Mouse (Mus musculus) stomach, embryonic 15.5 days (tissue): ENCODE results near the gene Tmem115. TPM values are rescaled to one million over a fixed set of nuclear protein-coding genes. Genes with fewer than 3 reads are reported as not detected.
A peak's percentile ranks its signal among the peaks of the same experiment; 100 is the strongest.

Experiments
- ATAC-seq: fragments of 200-750 bp; cut with Nextera tagmentation; 2 replicates; pipeline ENCODE4 v1.8.0; 2017; ENCODE audit warnings: low read depth, moderate number of reproducible peaks, moderate TSS enrichment; ENCODE audit not compliant: insufficient read depth, low FRiP score
- H3K27ac ChIP-seq: fragments of 300-500 bp; sonication (generic); 2 replicates; pipeline ENCODE4 v1.5.1; 2015; ENCODE audit warnings: mild to moderate bottlenecking, inconsistent platforms
- H3K27me3 ChIP-seq: fragments of 300-500 bp; sonication (generic); replicated peaks from 2 replicates; pipeline ENCODE4 v1.6.1; 2015; ENCODE audit warnings: inconsistent platforms
- H3K36me3 ChIP-seq: fragments of 300-500 bp; sonication (generic); 2 replicates; pipeline ENCODE4 v1.6.1; 2015; ENCODE audit warnings: inconsistent platforms
- H3K4me1 ChIP-seq: fragments of 300-500 bp; sonication (generic); 2 replicates; pipeline ENCODE4 v1.6.1; 2015; ENCODE audit warnings: inconsistent platforms
- H3K4me2 ChIP-seq: fragments of 300-500 bp; sonication (generic); 2 replicates; pipeline ENCODE4 v1.6.1; 2015; ENCODE audit warnings: mild to moderate bottlenecking, inconsistent platforms
- H3K4me3 ChIP-seq: fragments of 300-500 bp; sonication (generic); replicated peaks from 2 replicates; pipeline ENCODE4 v1.5.1; 2015; ENCODE audit warnings: inconsistent platforms
- H3K9ac ChIP-seq: fragments of 300-500 bp; sonication (generic); 2 replicates; pipeline ENCODE4 v1.6.1; 2015; ENCODE audit warnings: inconsistent platforms
- H3K9me3 ChIP-seq: fragments of 300-500 bp; sonication (generic); 2 replicates; pipeline ENCODE4 v1.6.1; 2016; ENCODE audit warnings: inconsistent platforms
- WGBS: fragments of 180-500 bp; shearing (Covaris S2); methylation state at CpG from one replicate; pipeline ENCODE4 v1.1.7; 2015; 5-methylcytosine and 5-hydroxymethylcytosine counted together
- polyA plus RNA-seq: library from polyadenylated mRNA; unstranded; fragments of >200 nt; fragmentation: Nextera tagmentation; extraction: Ambion mirVana; gene quantifications from 2 replicates; pipeline ENCODE4 v1.2.1, GENCODE M21; 2015

The Tmem115 gene
- polyA plus RNA-seq, result 43.2 and 45.7 TPM in 2 replicates

DNA sequence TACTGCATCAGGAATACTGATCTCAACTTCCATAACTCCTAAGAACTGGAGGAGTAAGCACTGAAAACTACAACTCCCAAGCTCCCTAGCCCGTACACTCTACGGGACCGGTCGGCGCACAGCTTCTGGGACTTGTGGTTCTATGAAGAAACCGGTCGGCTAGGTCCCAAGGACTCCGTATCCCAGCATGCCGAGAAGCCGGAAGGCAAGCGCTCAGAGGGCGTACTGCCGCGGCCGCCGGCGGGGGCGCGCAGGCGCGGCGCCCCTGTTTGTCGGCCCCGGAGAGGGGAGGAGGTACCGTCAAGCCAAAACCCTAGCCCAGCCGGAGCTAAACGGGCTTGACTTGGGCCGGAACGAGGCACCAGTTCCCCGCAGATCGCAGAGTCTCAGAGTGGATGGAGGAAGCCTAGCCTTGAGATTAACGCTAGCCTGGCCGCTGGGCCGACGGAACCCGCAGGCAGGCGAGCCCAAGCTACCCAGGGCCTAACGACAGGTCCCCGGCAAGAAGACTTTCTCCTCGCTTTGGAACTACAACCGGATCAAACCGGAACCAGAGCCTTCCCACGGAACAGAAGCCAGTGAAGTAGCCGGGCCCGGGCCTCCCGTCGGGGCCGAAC is at the start of gene Tmem115:
TSS of gene Tmem115 (plus strand) at position 155 of the 617 bp plus-strand sequence.
- ATAC-seq, result peak; percentile 99
- H3K27ac ChIP-seq, result peak within 1 kb of the TSS; percentile 80
- H3K9me3 ChIP-seq, result no peaks in the 10 kb centered on the region
- H3K4me1 ChIP-seq, result peaks cover 21% of the 10 kb centered on the region
- peak within 1 kb of the TSS; percentile 54 for H3K9ac ChIP-seq
- peak within 1 kb of the TSS; percentile 78 for H3K4me2 ChIP-seq
- peaks cover 15% of the 10 kb centered on the region for H3K36me3 ChIP-seq
- WGBS, result under 1% methylated on average over 48 of the region's 48 CpGs
- no peaks in the 10 kb centered on the region for H3K27me3 ChIP-seq
- H3K4me3 ChIP-seq, result peak within 1 kb of the TSS; percentile 83

DNA sequence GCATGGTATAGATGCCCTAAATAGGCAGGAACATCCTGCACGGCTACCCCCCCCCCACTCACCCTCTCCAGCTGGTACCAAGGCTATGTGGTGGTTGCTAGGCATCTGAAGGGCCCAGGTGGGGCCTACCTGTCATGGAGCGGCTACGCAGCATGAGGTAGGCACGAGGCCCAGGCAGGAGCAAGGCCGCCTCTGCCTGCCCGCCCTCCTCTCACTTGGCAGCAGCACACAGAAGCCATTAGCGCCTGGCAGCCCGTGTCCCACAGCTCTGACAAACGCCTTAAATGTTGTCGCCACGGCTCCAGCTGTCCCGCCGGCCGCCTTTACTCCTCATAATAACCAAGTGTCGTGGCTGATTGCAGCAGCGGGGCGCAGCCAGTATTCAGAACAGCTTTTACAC is 49.4 kb upstream of the Tmem115 start:
- Histone ChIP-seq H3K27ac (no peak overlapping the region), H3K9ac (no peak overlapping the region), H3K4me2 (no peak overlapping the region), H3K9me3 (no peaks in the 10 kb centered on the region), H3K36me3 (no peaks in the 10 kb centered on the region), H3K4me1 (peaks cover 6% of the 10 kb centered on the region; the same call in 1 of the 2 replicates), H3K4me3 (no peak overlapping the region), H3K27me3 (0 out of 2 replicates have a peak, but pooled peaks cover 7% of the 10 kb centered on the region)
- ATAC-seq, result no peak
- 70% methylated on average over 17 of the region's 17 CpGs for WGBS

DNA sequence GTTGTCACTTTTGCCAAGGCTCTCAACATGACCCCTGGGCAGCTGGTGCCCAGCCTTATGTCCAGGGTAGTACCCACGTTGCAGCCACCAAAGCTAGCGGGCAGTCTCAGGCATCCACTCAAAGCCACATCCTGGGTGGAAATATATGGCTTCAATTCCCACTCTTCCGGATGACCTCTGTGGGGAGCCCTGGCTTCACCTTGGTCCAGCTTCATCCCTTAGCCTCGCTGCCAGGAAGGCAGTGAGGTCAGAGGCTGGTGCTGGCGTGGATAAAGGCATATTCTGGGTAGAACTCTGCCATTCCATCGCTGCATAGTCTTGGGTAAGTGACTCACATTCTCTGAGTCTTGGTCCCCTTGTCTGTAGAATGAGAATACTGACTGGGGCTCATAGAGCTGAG is 49.0 kb upstream of the Tmem115 start:
- 84% methylated on average over 6 of the region's 6 CpGs for WGBS
- ATAC-seq, result no peak

DNA sequence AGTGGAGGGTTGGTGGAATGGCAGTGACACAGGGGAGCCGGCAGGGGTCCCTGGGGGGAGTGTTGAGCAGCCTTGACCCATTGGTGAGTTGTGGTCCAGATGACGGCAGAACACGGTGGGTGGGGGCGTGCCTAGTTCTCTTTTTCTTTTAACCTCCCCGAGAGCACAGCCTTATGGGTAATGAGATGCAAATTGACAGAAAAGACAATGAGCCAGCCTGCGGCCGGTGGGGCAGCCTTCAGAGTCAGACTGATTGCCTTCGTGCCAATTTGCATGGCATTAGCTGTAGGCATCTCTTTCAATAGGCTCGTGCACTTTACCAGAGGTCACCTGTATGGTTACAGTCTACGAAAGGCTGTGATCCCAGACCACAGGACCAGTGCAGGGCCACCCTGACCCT is 47.7 kb upstream of the Tmem115 start:
- Histone ChIP-seq H3K4me2 (no peak overlapping the region), H3K4me1 (no peaks in the 10 kb centered on the region), H3K27me3 (no peaks in the 10 kb centered on the region), H3K27ac (no peak overlapping the region), H3K36me3 (no peaks in the 10 kb centered on the region), H3K9ac (no peak overlapping the region), H3K9me3 (no peaks in the 10 kb centered on the region), H3K4me3 (no peak overlapping the region)
- no peak for ATAC-seq
- WGBS, result 70% methylated on average over 10 of the region's 10 CpGs

More for the DNA sequence above, 49.0 kb upstream of the Tmem115 start:
- Histone ChIP-seq H3K4me2 (no peak overlapping the region), H3K9me3 (no peaks in the 10 kb centered on the region), H3K4me1 (peaks cover 1% of the 10 kb centered on the region; the same call in 1 of the 2 replicates), H3K27me3 (0 out of 2 replicates have a peak, but pooled peaks cover 7% of the 10 kb centered on the region), H3K27ac (no peak overlapping the region), H3K9ac (no peak overlapping the region), H3K4me3 (no peak overlapping the region), H3K36me3 (no peaks in the 10 kb centered on the region)

DNA sequence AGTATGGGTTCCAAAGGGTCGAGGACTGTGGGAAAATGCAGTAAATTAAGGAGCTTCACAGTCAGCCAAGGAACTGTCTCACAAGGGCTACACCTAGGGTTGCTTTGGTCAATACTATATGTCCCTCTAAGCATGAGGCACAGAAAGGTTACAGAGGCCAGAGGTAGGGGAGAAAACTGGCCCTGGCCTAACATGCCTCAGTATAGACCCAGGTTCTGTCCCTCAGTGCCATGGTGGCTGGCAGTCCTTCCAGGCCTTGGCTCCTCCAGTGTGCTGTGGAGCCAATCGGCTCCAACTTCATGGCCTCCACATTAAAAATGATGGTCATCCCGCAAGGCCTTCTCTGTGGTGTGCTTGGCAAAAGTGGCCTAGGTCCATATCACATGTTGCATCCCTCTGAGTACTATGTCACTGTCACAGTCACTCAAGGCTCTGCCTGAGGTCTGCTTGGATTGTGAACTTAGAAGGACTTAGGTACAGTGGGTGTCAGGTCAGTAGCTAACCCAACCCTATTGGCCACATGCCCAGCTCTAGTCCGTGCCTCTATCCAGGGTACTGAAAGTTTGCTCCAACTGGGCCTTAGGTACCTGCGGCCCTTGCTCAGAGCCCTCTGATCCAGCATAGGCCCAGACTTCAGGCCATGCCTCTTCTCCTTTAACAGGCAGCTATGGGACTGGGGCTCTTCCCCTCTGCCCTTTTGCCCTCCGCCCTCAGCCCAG is 47.1 kb upstream of the Tmem115 start:
- H3K36me3 ChIP-seq, result no peaks in the 10 kb centered on the region
- no peak overlapping the region for H3K4me2 ChIP-seq
- H3K9ac ChIP-seq, result no peak overlapping the region
- H3K27ac ChIP-seq, result no peak overlapping the region
- no peaks in the 10 kb centered on the region for H3K9me3 ChIP-seq
- ATAC-seq, result no peak
- 63% methylated on average over 6 of the region's 6 CpGs for WGBS
- no peaks in the 10 kb centered on the region for H3K27me3 ChIP-seq
- no peak overlapping the region for H3K4me3 ChIP-seq
- no peaks in the 10 kb centered on the region for H3K4me1 ChIP-seq

DNA sequence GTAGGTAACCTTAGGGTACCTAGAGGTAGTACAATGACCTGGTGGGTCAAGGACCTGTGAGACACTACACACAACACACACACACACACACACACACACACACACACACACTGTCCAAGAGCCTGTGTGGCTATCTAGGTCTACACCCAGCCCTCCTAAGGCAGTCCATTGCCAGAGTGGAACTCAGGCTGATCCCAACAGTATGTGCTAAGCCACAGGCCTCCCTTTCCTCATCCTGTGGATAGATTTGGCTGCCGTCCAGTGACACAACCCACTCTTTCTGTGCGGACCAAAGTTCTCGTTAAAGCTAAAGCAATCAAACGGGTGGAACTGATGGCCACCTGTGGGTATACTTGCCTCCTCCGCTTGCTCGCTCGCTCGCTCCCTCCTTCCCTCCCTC is 43.6 kb upstream of the Tmem115 start:
- Histone ChIP-seq H3K9me3 (no peaks in the 10 kb centered on the region), H3K27me3 (no peaks in the 10 kb centered on the region), H3K27ac (no peak overlapping the region), H3K4me2 (no peak overlapping the region), H3K4me1 (no peaks in the 10 kb centered on the region), H3K36me3 (no peaks in the 10 kb centered on the region), H3K4me3 (no peak overlapping the region), H3K9ac (no peak overlapping the region)
- no peak for ATAC-seq
- WGBS, result 58% methylated on average over 8 of the region's 8 CpGs

DNA sequence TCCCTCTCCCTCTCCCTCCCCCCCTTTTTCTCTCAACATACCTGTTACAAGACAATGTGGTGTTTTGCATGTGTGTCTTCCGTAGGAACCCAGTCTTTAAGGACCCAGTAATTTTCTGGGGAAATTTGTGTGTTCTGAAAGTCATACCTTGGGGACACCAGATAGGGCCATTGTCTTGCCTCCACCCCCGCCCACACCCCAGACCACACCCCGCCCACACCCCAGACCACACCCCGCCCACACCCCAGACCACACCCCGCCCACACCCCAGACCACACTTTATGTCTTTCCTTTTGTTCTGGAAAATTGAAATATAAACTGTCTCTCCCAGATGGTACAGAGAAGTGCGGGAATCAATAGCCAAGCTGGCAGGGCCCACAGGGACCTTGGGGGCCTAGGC is 43.1 kb upstream of the Tmem115 start:
- no peak for ATAC-seq
- no peaks in the 10 kb centered on the region for H3K4me1 ChIP-seq
- H3K4me2 ChIP-seq, result no peak overlapping the region
- no peaks in the 10 kb centered on the region for H3K9me3 ChIP-seq
- H3K27me3 ChIP-seq, result no peaks in the 10 kb centered on the region
- H3K27ac ChIP-seq, result no peak overlapping the region
- H3K4me3 ChIP-seq, result no peak overlapping the region
- H3K36me3 ChIP-seq, result no peaks in the 10 kb centered on the region
- 54% methylated on average over 6 of the region's 6 CpGs for WGBS
- no peak overlapping the region for H3K9ac ChIP-seq

DNA sequence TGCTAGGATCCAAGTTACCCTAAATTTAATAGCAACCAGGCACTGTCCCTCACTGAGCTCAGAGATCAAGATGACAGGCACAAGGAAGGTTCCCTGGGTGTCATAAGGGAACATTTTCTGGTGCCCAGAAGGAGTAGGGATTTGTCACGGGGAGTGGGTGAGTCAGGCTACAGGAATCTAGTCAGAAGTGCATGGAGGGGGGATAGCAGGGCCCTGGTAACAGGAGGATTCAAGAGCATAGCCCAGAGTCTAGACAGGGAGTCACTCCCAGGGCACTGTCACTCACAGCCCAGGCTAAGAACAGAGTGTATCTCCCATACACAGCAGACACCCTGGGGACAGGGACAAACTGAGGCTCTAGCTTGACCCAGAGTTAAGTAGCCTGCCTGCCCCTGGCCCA is 40.2 kb upstream of the Tmem115 start:
- Histone ChIP-seq H3K4me1 (no peaks in the 10 kb centered on the region), H3K27ac (no peak overlapping the region), H3K9ac (no peak overlapping the region), H3K9me3 (no peaks in the 10 kb centered on the region), H3K36me3 (no peaks in the 10 kb centered on the region), H3K4me3 (no peak overlapping the region), H3K27me3 (no peaks in the 10 kb centered on the region), H3K4me2 (no peak overlapping the region)
- 45% methylated on average over 1 of the region's 1 CpGs for WGBS
- ATAC-seq, result no peak

DNA sequence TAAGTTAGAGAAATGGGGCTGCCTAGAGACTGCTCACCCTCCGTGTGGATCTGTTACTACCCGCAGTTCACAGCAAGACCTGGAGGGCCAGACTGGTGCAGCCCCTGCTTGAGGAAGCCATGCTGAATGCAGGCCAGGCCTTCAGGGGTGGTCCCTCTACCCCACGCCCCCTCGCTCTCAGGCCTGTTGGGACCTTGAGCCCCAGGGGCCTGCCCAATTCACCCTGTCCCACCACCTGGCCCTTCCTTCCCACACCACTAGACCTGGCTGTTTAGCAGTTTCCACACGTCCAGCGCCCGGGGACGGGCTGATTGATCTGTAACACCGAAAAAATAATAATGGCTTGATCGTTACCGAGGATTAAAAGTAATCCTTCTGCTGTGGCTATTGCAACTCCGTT is 39.5 kb upstream of the Tmem115 start:
- Histone ChIP-seq H3K27ac (no peak overlapping the region), H3K27me3 (no peaks in the 10 kb centered on the region), H3K4me2 (no peak overlapping the region), H3K36me3 (no peaks in the 10 kb centered on the region), H3K9me3 (no peaks in the 10 kb centered on the region), H3K4me3 (no peak overlapping the region), H3K9ac (no peak overlapping the region), H3K4me1 (no peaks in the 10 kb centered on the region)
- WGBS, result 77% methylated on average over 12 of the region's 12 CpGs
- ATAC-seq, result no peak

DNA sequence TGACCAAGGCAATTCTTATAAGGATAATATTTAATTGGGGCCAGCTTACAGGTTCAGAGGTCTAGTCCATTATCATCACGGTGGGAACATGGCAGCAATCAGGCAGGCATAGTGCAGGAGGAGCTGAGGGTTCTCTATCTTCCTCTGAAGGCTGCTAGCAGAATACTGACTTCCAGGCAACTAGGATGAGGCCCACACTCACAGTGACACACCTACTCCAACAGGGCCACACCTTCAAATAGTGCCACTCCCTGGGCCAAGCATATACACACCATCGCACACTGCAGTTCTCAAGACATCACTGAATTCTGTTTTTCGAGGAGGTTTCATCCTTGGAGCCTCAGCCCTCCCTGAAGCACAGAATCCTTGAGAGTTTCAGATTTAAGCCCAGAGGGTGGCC is 37.4 kb upstream of the Tmem115 start:
- no peak for ATAC-seq
- 66% methylated on average over 3 of the region's 3 CpGs for WGBS
- Histone ChIP-seq H3K4me2 (no peak overlapping the region), H3K27ac (no peak overlapping the region), H3K36me3 (no peaks in the 10 kb centered on the region), H3K9me3 (no peaks in the 10 kb centered on the region), H3K9ac (no peak overlapping the region), H3K4me3 (no peak overlapping the region), H3K4me1 (no peaks in the 10 kb centered on the region), H3K27me3 (no peaks in the 10 kb centered on the region)

DNA sequence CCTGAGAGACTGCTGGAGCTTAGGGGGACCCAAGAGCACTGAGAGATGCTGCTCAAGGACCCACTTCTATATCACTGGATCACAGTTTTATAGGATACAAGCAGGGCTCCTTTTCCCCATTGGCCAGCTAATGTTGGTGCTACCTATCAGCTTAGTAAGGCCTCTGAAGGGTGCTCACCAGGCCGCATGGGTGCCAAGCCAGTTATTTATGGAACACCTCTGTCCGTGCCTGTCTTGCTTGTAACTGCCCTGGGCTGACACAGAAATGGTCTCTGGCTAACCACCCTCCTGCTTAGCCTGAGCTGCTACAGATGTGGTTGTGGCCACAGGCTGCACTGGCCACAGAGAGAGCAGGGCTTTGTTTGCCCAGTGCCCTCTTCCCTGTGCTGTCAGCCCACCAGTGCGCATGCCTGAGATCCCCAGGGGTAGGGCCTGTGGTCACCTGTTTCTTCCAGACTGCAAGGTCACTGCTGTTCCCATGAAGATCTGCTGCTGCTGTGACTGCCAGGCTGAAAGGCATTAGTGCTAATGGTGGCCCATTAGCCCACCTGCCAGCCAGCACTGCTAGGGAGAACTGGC is 32.9 kb upstream of the Tmem115 start:
- H3K27ac ChIP-seq, result no peak overlapping the region
- ATAC-seq, result no peak
- H3K4me3 ChIP-seq, result no peak overlapping the region
- H3K36me3 ChIP-seq, result no peaks in the 10 kb centered on the region
- WGBS, result 90% methylated on average over 3 of the region's 3 CpGs
- no peaks in the 10 kb centered on the region for H3K27me3 ChIP-seq
- H3K9me3 ChIP-seq, result no peaks in the 10 kb centered on the region
- H3K4me1 ChIP-seq, result no peaks in the 10 kb centered on the region
- no peak overlapping the region for H3K4me2 ChIP-seq
- no peak overlapping the region for H3K9ac ChIP-seq

DNA sequence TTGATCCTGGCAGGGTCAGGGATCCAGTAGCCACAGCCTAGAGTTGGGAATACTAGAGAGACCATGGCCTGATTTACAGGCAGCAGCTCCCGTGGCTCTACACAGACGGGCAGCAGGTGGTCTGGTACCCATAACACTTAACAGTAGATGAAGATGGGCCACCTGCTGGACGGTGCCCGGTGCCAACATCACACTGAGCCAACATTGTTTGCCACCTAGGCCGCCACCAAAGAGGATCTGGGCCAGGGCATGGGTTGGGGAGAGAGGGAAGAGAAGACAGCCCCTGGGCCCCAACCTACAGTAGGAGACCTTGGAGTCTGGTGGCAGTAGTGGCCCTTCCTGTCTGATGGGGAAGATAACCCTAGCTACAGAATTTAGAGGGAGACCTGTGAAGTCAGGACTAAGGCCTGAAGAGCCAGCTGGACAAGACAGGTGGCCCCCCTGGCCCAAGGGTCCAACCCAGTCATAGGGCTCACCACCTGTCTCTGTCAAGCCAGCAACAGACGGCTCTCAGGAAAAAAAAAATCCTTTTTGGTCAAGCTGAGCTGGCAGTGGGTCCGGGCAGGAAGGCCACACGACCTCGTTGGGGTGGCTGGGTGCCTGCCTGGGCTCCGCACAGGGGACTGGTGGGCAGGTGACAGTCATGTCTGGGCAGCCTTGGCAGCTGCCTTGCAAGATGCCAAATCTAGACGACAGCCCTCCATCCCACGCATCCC is 31.5 kb upstream of the Tmem115 start:
- Histone ChIP-seq H3K27me3 (no peaks in the 10 kb centered on the region), H3K9me3 (no peaks in the 10 kb centered on the region), H3K4me1 (no peaks in the 10 kb centered on the region), H3K4me2 (no peak overlapping the region), H3K27ac (no peak overlapping the region), H3K9ac (no peak overlapping the region), H3K4me3 (no peak overlapping the region), H3K36me3 (no peaks in the 10 kb centered on the region)
- 84% methylated on average over 12 of the region's 12 CpGs for WGBS
- no peak for ATAC-seq
